Mouse (Mus musculus): ENCODE measurements around the gene Rnf216. TPM values are rescaled to one million over a fixed set of nuclear protein-coding genes. Genes with fewer than 3 reads are reported as not detected.

The Rnf216 gene
- polyA plus RNA-seq, 1 experiment, result 12.2 TPM

GRCm38 (mm10) chr5:143047586-143047985, 65.2 kb downstream of the Rnf216 start:
- H3K79me3 ChIP-seq (ENCODE audit: low read depth), result no peaks in the 10 kb centered on the region
- H3K36me3 ChIP-seq (ENCODE audit: control insufficient read depth, insufficient read depth), result peaks cover 8% of the 10 kb centered on the region
- H3K27me3 ChIP-seq (ENCODE audit: control insufficient read depth, insufficient read depth, insufficient read length), result no peaks in the 10 kb centered on the region
- no peak overlapping the region for H3K4me3 ChIP-seq (ENCODE audit: insufficient read depth, poor library complexity, severe bottlenecking)
- H3K79me2 ChIP-seq (ENCODE audit: control insufficient read depth, insufficient read depth), result no peaks in the 10 kb centered on the region
- TF ChIP-seq FOSL1 (IDR thresholded peaks at IDR 0.05; ENCODE audit: insufficient read depth, low read length, poor library complexity, severe bottlenecking) (no peak), CEBPB (IDR thresholded peaks at IDR 0.05; ENCODE audit: low read depth) (no peak), CTCF (IDR thresholded peaks at IDR 0.05; ENCODE audit: control insufficient read depth, insufficient read depth, insufficient read length) (no peak), MAX (IDR thresholded peaks at IDR 0.05) (no peak), MYOD1 (IDR thresholded peaks at IDR 0.05; ENCODE audit: control insufficient read depth, insufficient read length, low read depth) (no peak), USF1 (IDR thresholded peaks at IDR 0.05; ENCODE audit: low read depth) (no peak), MYOG (IDR thresholded peaks at IDR 0.05; ENCODE audit: control insufficient read depth, extremely low read depth, insufficient read length) (no peak)
- H3ac ChIP-seq (ENCODE audit: control insufficient read depth, insufficient read length, low read depth), result no peak overlapping the region

- Histone ChIP-seq H3ac (ENCODE audit: control insufficient read depth, insufficient read length, low read depth) (no peak overlapping the region), H3K4me3 (ENCODE audit: insufficient read depth, poor library complexity, severe bottlenecking) (no peak overlapping the region), H3K27me3 (ENCODE audit: control insufficient read depth, insufficient read depth, insufficient read length) (no peaks in the 10 kb centered on the region), H3K79me2 (ENCODE audit: control insufficient read depth, insufficient read depth) (no peaks in the 10 kb centered on the region), H3K79me3 (ENCODE audit: low read depth) (no peaks in the 10 kb centered on the region), H3K36me3 (ENCODE audit: control insufficient read depth, insufficient read depth) (peaks cover 7% of the 10 kb centered on the region)
- TF ChIP-seq MAX (IDR thresholded peaks at IDR 0.05), result no peak
- TF ChIP-seq CEBPB (IDR thresholded peaks at IDR 0.05; ENCODE audit: low read depth), result no peak
- TF ChIP-seq CTCF (IDR thresholded peaks at IDR 0.05; ENCODE audit: control insufficient read depth, insufficient read depth, insufficient read length), result no peak
- TF ChIP-seq MYOD1 (IDR thresholded peaks at IDR 0.05; ENCODE audit: control insufficient read depth, insufficient read length, low read depth), result no peak
- TF ChIP-seq FOSL1 (IDR thresholded peaks at IDR 0.05; ENCODE audit: insufficient read depth, low read length, poor library complexity, severe bottlenecking), result no peak
- no peak for TF ChIP-seq USF1 (IDR thresholded peaks at IDR 0.05; ENCODE audit: low read depth)
- no peak for TF ChIP-seq MYOG (IDR thresholded peaks at IDR 0.05; ENCODE audit: control insufficient read depth, extremely low read depth, insufficient read length)
These were observed 68.9 kb downstream of the Rnf216 start for GRCm38 (mm10) chr5:143043902-143044301.

GRCm38 (mm10) chr5:143043285-143043684, 69.5 kb downstream of the Rnf216 start:
- no peak overlapping the region for H3K4me3 ChIP-seq (ENCODE audit: insufficient read depth, poor library complexity, severe bottlenecking)
- H3K79me3 ChIP-seq (ENCODE audit: low read depth), result no peaks in the 10 kb centered on the region
- H3K79me2 ChIP-seq (ENCODE audit: control insufficient read depth, insufficient read depth), result no peaks in the 10 kb centered on the region
- TF ChIP-seq MYOG (IDR thresholded peaks at IDR 0.05; ENCODE audit: control insufficient read depth, extremely low read depth, insufficient read length) (no peak), MAX (IDR thresholded peaks at IDR 0.05) (no peak), MYOD1 (IDR thresholded peaks at IDR 0.05; ENCODE audit: control insufficient read depth, insufficient read length, low read depth) (no peak), FOSL1 (IDR thresholded peaks at IDR 0.05; ENCODE audit: insufficient read depth, low read length, poor library complexity, severe bottlenecking) (no peak), USF1 (IDR thresholded peaks at IDR 0.05; ENCODE audit: low read depth) (no peak), CTCF (IDR thresholded peaks at IDR 0.05; ENCODE audit: control insufficient read depth, insufficient read depth, insufficient read length) (no peak), CEBPB (IDR thresholded peaks at IDR 0.05; ENCODE audit: low read depth) (no peak)
- H3ac ChIP-seq (ENCODE audit: control insufficient read depth, insufficient read length, low read depth), result no peak overlapping the region
- H3K36me3 ChIP-seq (ENCODE audit: control insufficient read depth, insufficient read depth), result peaks cover 7% of the 10 kb centered on the region
- no peaks in the 10 kb centered on the region for H3K27me3 ChIP-seq (ENCODE audit: control insufficient read depth, insufficient read depth, insufficient read length)

- Histone ChIP-seq H3K4me3 (ENCODE audit: insufficient read depth, poor library complexity, severe bottlenecking) (no peak overlapping the region), H3K27me3 (ENCODE audit: control insufficient read depth, insufficient read depth, insufficient read length) (no peaks in the 10 kb centered on the region), H3K36me3 (ENCODE audit: control insufficient read depth, insufficient read depth) (peaks cover 7% of the 10 kb centered on the region), H3K79me2 (ENCODE audit: control insufficient read depth, insufficient read depth) (no peaks in the 10 kb centered on the region), H3K79me3 (ENCODE audit: low read depth) (no peaks in the 10 kb centered on the region), H3ac (ENCODE audit: control insufficient read depth, insufficient read length, low read depth) (no peak overlapping the region)
- no peak for TF ChIP-seq FOSL1 (IDR thresholded peaks at IDR 0.05; ENCODE audit: insufficient read depth, low read length, poor library complexity, severe bottlenecking)
- TF ChIP-seq USF1 (IDR thresholded peaks at IDR 0.05; ENCODE audit: low read depth), result no peak
- TF ChIP-seq MAX (IDR thresholded peaks at IDR 0.05), result no peak
- no peak for TF ChIP-seq CEBPB (IDR thresholded peaks at IDR 0.05; ENCODE audit: low read depth)
- TF ChIP-seq MYOD1 (IDR thresholded peaks at IDR 0.05; ENCODE audit: control insufficient read depth, insufficient read length, low read depth), result no peak
- TF ChIP-seq MYOG (IDR thresholded peaks at IDR 0.05; ENCODE audit: control insufficient read depth, extremely low read depth, insufficient read length), result no peak
These were observed 74.0 kb downstream of the Rnf216 start for GRCm38 (mm10) chr5:143038794-143039193.

GRCm38 (mm10) chr5:143037201-143037600, 75.6 kb downstream of the Rnf216 start:
- TF ChIP-seq MYOG (IDR thresholded peaks at IDR 0.05; ENCODE audit: control insufficient read depth, extremely low read depth, insufficient read length) (no peak), CTCF (IDR thresholded peaks at IDR 0.05; ENCODE audit: control insufficient read depth, insufficient read depth, insufficient read length) (no peak)
- Histone ChIP-seq H3K36me3 (ENCODE audit: control insufficient read depth, insufficient read depth) (no peaks in the 10 kb centered on the region), H3K79me2 (ENCODE audit: control insufficient read depth, insufficient read depth) (no peaks in the 10 kb centered on the region), H3K79me3 (ENCODE audit: low read depth) (no peaks in the 10 kb centered on the region), H3K27me3 (ENCODE audit: control insufficient read depth, insufficient read depth, insufficient read length) (no peaks in the 10 kb centered on the region), H3ac (ENCODE audit: control insufficient read depth, insufficient read length, low read depth) (no peak overlapping the region), H3K4me3 (ENCODE audit: insufficient read depth, poor library complexity, severe bottlenecking) (no peak overlapping the region)

GRCm38 (mm10) chr5:143036052-143036451, 76.7 kb downstream of the Rnf216 start:
- H3K79me2 ChIP-seq (ENCODE audit: control insufficient read depth, insufficient read depth), result no peaks in the 10 kb centered on the region
- H3K36me3 ChIP-seq (ENCODE audit: control insufficient read depth, insufficient read depth), result no peaks in the 10 kb centered on the region
- no peak for TF ChIP-seq FOSL1 (IDR thresholded peaks at IDR 0.05; ENCODE audit: insufficient read depth, low read length, poor library complexity, severe bottlenecking)
- peak; percentile 47 for TF ChIP-seq MAX (IDR thresholded peaks at IDR 0.05)
- peak; percentile 26 for TF ChIP-seq CTCF (IDR thresholded peaks at IDR 0.05; ENCODE audit: control insufficient read depth, insufficient read depth, insufficient read length)
- H3K27me3 ChIP-seq (ENCODE audit: control insufficient read depth, insufficient read depth, insufficient read length), result no peaks in the 10 kb centered on the region
- no peaks in the 10 kb centered on the region for H3K79me3 ChIP-seq (ENCODE audit: low read depth)
- H3ac ChIP-seq (ENCODE audit: control insufficient read depth, insufficient read length, low read depth), result no peak overlapping the region
- H3K4me3 ChIP-seq (ENCODE audit: insufficient read depth, poor library complexity, severe bottlenecking), result no peak overlapping the region

All from C2C12 (cell line).